Mouse (Mus musculus) lung, embryonic 14.5 days (tissue): ENCODE data around the gene BC028528. TPM values are rescaled to one million over a fixed set of nuclear protein-coding genes. Genes with fewer than 3 reads are reported as not detected.

Experiments used
- ATAC-seq: fragments of 200-750 bp; cut with Nextera tagmentation; 2 replicates; pipeline ENCODE4 v1.8.0; 2017; ENCODE audit warnings: mild to moderate bottlenecking, moderate TSS enrichment, moderate library complexity; ENCODE audit not compliant: insufficient read depth
- DNase-seq: peaks from one replicate; pipeline ENCODE4 v3.0.0-alpha.2; 2015
- H3K27ac ChIP-seq: fragments of 300-500 bp; sonication (generic); 2 replicates; pipeline ENCODE4 v1.5.1; 2014; ENCODE audit warnings: low read depth, mild to moderate bottlenecking, moderate library complexity
- H3K27me3 ChIP-seq: fragments of 300-500 bp; sonication (generic); 2 replicates; pipeline ENCODE4 v1.6.1; 2014; ENCODE audit warnings: low read length, control low read depth; ENCODE audit not compliant: insufficient read depth
- H3K36me3 ChIP-seq: fragments of 300-500 bp; sonication (generic); 2 replicates; pipeline ENCODE4 v1.6.1; 2014; ENCODE audit warnings: control low read depth; ENCODE audit not compliant: insufficient read depth
- H3K4me1 ChIP-seq: fragments of 300-500 bp; sonication (generic); 2 replicates; pipeline ENCODE4 v1.6.1; 2014; ENCODE audit warnings: antibody characterized with exemption, control low read depth; ENCODE audit not compliant: insufficient read depth
- H3K4me2 ChIP-seq: fragments of 300-500 bp; sonication (generic); 2 replicates; pipeline ENCODE4 v1.6.1; 2014; ENCODE audit warnings: mild to moderate bottlenecking
- H3K4me3 ChIP-seq: fragments of 300-500 bp; sonication (generic); 2 replicates; pipeline ENCODE4 v1.5.1; 2014; ENCODE audit warnings: low read depth, low read length
- H3K9ac ChIP-seq: fragments of 300-500 bp; sonication (generic); 2 replicates; pipeline ENCODE4 v1.6.1; 2014
- H3K9me3 ChIP-seq: fragments of 300-500 bp; sonication (generic); 2 replicates; pipeline ENCODE4 v1.6.1; 2016; ENCODE audit warnings: low read depth, low read length, control low read depth
- CTCF ChIP-seq: IDR thresholded peaks from 2 replicates; pipeline ENCODE4 v1.5.1; 2016; ENCODE audit warnings: antibody characterized with exemption, low read depth
- WGBS: fragments of 180-500 bp; shearing (Covaris S2); extraction: QIAGEN DNeasy Blood & Tissue Kit; methylation state at CpG from one replicate; pipeline ENCODE4 v1.1.7; 2014; 5-methylcytosine and 5-hydroxymethylcytosine counted together
- polyA plus RNA-seq: library from polyadenylated mRNA; unstranded; fragments of >200 nt; fragmentation: Nextera tagmentation; extraction: Ambion mirVana; gene quantifications from 2 replicates; pipeline ENCODE4 v1.2.1, GENCODE M21; 2014

The BC028528 gene
- polyA plus RNA-seq, 1 experiment from 2014 or later: 55.4 TPM

DNA sequence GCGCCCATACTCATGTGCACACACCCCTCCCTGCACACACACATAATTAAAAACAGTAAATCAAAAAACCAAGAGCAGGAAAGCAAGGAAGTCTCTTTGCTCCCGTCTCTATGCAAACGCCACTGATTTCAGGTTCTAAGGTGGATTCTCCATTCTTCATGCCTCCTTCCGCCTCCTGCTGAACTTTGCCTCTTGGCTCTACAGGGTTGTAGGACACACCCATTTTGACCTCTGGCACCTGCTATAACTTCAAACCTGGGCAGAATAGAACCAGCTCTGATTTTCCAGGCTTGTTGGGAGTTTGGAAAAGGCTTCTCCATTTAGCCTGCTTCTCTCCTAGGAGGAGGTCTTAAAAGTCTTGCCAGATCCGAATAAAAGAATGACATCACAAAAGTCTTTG, 7.4 kb downstream of the BC028528 start:
- Histone ChIP-seq H3K4me3 (no peak overlapping the region), H3K27ac (no peak overlapping the region), H3K4me1 (no peaks in the 10 kb centered on the region), H3K9me3 (no peaks in the 10 kb centered on the region), H3K4me2 (no peak overlapping the region), H3K9ac (no peak overlapping the region), H3K27me3 (no peaks in the 10 kb centered on the region), H3K36me3 (peaks cover 10% of the 10 kb centered on the region; the same call in 1 of the 2 replicates)
- 78% methylated on average over 5 of the region's 5 CpGs for WGBS
- TF ChIP-seq CTCF: no peak
- ATAC-seq (no peak), DNase-seq (no peak)

DNA sequence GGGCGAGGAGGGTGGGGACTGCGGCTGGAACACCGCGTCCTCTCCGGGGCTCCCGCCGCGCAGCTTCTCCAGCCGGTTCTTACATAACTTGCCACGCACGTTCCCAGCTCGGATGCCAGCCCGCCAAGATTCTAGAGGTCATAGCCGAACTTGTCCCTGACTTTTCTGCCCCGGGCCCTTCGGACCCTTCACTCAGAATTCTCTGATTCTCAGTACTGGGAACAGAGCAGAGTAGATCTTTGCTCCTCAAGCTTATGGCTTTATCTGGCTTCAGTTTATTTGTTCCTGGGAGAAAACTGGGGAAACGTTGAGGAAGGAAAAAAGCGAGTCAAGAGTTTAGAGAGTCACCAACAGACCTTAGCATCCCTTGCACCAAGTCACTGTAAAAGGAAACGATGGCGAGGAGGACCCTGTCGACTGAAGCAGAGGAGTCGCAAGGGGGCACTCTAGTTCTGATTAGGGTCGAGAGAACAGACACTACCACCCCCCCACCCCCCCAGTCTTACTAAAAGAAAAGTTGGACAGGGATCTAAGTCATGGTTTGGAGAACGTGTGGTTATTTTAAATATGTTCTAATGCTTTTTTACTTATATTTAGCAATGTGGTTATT, 8.9 kb downstream of the BC028528 start:
- TF ChIP-seq CTCF: peak; percentile 58
- Histone ChIP-seq H3K9me3 (no peaks in the 10 kb centered on the region), H3K36me3 (peaks cover 10% of the 10 kb centered on the region; the same call in 1 of the 2 replicates), H3K4me1 (no peaks in the 10 kb centered on the region), H3K9ac (peak overlapping the region; percentile 48), H3K27ac (peak overlapping the region; percentile 42; the same call in 1 of the 2 replicates), H3K4me3 (peak overlapping the region; percentile 42), H3K4me2 (peak overlapping the region; percentile 83), H3K27me3 (no peaks in the 10 kb centered on the region)
- ATAC-seq (no peak), DNase-seq (peak; percentile 89)
- WGBS: 2% methylated on average over 24 of the region's 24 CpGs

DNA sequence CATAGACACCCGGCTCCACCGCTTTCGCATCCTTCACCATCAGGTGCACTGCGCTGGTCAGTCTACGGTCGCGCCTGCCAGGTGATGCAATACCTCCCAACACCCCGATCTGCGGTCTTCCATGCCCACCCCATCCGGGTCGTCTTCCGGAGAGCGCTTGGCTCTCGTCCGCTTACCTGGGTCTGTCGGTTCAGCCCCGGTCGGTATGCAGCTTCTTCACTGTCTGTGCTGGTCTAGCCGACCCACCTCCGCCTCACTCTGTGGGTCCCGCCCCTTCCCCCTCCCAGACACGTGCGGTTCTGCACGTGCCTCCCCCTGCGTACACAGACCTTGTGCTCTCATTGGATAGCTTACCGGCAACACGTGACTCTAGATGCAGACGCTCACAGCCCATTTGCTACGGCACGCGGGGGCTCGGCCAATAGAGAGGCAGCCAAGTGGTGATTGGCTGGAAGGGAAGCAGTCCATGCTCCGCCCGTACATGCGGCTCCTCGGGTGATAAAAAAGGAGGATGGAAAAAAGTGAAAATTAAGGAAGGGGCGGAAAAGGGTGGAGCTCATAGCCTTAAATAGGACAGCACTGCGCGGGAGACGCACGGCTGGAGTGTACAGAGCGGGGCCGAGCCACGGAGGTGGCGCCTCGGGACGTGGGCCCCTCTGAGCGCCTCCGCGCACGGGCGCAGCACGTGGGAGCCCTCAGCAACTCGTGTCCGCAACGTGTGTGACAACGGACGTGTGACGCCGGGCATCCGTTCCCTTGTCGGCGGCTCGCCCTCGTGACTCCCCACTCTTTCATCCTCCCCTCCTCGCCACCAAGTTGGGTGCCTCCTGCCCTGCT, 9.6 kb downstream of the BC028528 start, which contains the start of gene Ciart:
Ciart (minus strand) TSS at position 273 of the 837 bp plus-strand sequence.
- Histone ChIP-seq H3K27ac (peak within 1 kb of the TSS; percentile 42; the same call in 1 of the 2 replicates), H3K9ac (peak within 1 kb of the TSS; percentile 48), H3K27me3 (no peaks in the 10 kb centered on the region), H3K9me3 (no peaks in the 10 kb centered on the region), H3K4me2 (peak within 1 kb of the TSS; percentile 83), H3K36me3 (0 out of 2 replicates have a peak, but pooled peaks cover 4% of the 10 kb centered on the region), H3K4me1 (no peaks in the 10 kb centered on the region), H3K4me3 (peak within 1 kb of the TSS; percentile 42)
- ATAC-seq: peak; percentile 99
- no peak for TF ChIP-seq CTCF
- DNase-seq: peak; percentile 98
- under 1% methylated on average over 66 of the region's 66 CpGs for WGBS

DNA sequence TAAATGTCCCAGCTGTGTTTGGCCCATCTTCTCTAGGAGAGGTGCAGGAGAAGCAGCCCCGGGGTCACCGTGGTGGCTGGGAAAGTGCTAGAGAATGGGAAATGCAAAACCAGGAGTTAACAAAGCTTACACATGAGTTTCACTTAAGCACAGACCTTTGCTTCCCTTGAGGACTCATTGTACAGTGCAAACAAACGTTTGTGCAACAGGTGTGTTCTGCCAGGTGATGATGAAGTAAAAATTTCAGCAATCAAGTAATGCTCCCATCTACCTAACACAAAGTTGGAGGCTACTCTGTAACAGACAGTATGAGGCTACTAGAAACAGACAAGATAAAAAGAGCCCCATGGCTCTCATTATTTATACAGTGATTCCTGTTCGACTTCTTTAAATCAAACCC, 12.7 kb downstream of the BC028528 start:
- no peak for DNase-seq
- Histone ChIP-seq H3K4me3 (no peak overlapping the region), H3K27ac (no peak overlapping the region), H3K27me3 (no peaks in the 10 kb centered on the region), H3K4me1 (no peaks in the 10 kb centered on the region), H3K9ac (no peak overlapping the region), H3K9me3 (no peaks in the 10 kb centered on the region), H3K36me3 (no peaks in the 10 kb centered on the region), H3K4me2 (no peak overlapping the region)
- no peak for TF ChIP-seq CTCF
- 89% methylated on average over 4 of the region's 4 CpGs for WGBS
- ATAC-seq: no peak

DNA sequence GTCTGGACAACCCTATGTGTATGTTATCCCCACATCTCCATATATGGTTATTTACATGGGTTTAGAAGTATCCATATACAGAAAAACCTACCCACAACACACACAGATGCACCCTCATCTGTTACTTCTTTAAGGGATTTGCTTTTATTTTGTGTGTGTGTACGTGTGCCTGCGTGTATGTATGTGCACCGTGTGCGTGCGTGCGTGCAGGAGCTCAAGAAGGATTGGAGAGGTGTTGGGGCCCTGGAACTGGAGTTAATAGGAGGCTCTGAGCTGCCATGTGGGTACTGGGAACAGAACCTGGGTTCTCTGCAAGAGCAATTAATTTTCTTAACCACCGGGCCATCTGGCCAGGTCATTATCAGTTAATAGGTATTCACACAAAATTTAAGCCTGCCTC, 19.8 kb downstream of the BC028528 start:
- TF ChIP-seq CTCF: no peak
- Histone ChIP-seq H3K4me2 (peak overlapping the region; percentile 80), H3K36me3 (peaks cover 21% of the 10 kb centered on the region), H3K9ac (peak overlapping the region; percentile 89), H3K4me1 (peaks cover 4% of the 10 kb centered on the region; the same call in 1 of the 2 replicates), H3K9me3 (no peaks in the 10 kb centered on the region), H3K4me3 (peak overlapping the region; percentile 68), H3K27ac (no peak overlapping the region), H3K27me3 (no peaks in the 10 kb centered on the region)
- ATAC-seq (no peak), DNase-seq (no peak)
- WGBS: 66% methylated on average over 7 of the region's 7 CpGs

DNA sequence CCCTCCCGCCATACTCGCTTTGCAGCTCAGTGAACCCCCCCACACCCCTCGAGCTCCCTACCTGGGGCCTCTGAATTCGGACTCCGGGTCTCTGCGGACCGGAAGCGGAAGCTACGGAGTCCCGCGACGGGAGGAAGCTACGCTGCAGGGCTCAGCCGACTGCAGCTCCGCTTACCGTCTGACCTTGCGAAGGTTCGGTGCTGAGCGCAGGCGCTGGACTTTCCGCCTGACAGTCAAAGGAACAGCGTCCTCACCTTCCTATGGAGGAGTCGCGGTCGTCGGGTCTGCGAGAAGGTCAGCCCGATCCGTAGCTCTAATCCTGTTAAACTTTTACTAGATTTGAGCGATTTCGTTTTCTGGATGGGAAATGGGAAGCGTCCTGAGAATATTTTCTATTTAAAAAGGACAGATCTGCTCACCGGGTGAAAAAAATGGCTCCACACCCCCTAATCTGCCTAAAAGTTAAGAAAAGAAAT, 20.4 kb downstream of the BC028528 start, which contains the start of gene Mrps21:
Mrps21 (minus strand) TSS at position 128 of the 476 bp plus-strand sequence.
- Histone ChIP-seq H3K4me2 (peak within 1 kb of the TSS; percentile 80), H3K4me3 (peak within 1 kb of the TSS; percentile 68), H3K36me3 (peaks cover 23% of the 10 kb centered on the region), H3K9me3 (no peaks in the 10 kb centered on the region), H3K27me3 (no peaks in the 10 kb centered on the region), H3K9ac (peak within 1 kb of the TSS; percentile 89), H3K4me1 (peaks cover 4% of the 10 kb centered on the region; the same call in 1 of the 2 replicates), H3K27ac (peak within 1 kb of the TSS; percentile 86)
- TF ChIP-seq CTCF: no peak
- DNase-seq: peak; percentile 94
- under 1% methylated on average over 33 of the region's 33 CpGs for WGBS
- peak; percentile 96 for ATAC-seq

DNA sequence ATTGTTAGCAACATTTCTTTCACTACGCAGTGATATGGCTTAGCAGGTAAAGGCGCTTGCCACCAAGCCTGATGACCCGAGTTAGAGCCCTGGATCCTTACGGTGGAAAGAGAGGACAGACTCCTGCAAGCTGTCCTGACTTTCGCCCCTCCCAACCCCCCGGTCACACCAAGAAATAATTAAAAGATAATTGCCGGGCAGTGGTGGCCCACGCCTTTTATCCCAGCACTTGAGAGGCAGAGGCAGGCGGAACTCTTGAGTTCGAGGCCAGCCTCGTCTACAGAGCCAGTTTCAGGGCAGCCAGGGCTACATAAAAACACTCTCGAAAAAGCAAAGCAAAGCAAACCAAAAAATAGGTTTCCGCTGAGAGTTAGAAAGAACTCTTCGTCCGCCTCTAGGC, 20.8 kb downstream of the BC028528 start:
- ATAC-seq: peak; percentile 18
- 5% methylated on average over 15 of the region's 15 CpGs for WGBS

More for the DNA sequence above, 20.8 kb downstream of the BC028528 start:
- Histone ChIP-seq H3K9ac (peak overlapping the region; percentile 89), H3K9me3 (no peaks in the 10 kb centered on the region), H3K4me1 (peaks cover 4% of the 10 kb centered on the region; the same call in 1 of the 2 replicates), H3K27me3 (no peaks in the 10 kb centered on the region), H3K4me2 (peak overlapping the region; percentile 80), H3K36me3 (peaks cover 27% of the 10 kb centered on the region), H3K27ac (peak overlapping the region; percentile 86), H3K4me3 (peak overlapping the region; percentile 68)
- DNase-seq: no peak
- no peak for TF ChIP-seq CTCF
